Mouse (Mus musculus) liver, embryonic 16.5 days (tissue): Measurements from ENCODE around the gene Zfp335. TPM values are rescaled to one million over a fixed set of nuclear protein-coding genes. Genes with fewer than 3 reads are reported as not detected.
"Not testable (repeated sequence)": the region's sequence is repeated elsewhere in the genome, so short reads cannot be mapped to it uniquely, and the experiment has no call there.

Experiments
- ATAC-seq: fragments of 200-750 bp; cut with Nextera tagmentation; 2 replicates; pipeline ENCODE4 v1.8.0; 2017; ENCODE audit warnings: low read depth, mild to moderate bottlenecking, moderate number of reproducible peaks, moderate library complexity
- H3K27ac ChIP-seq: fragments of 300-500 bp; sonication (generic); 2 replicates; pipeline ENCODE4 v1.5.1; 2014; ENCODE audit warnings: mild to moderate bottlenecking, low read length
- H3K27me3 ChIP-seq: fragments of 300-500 bp; sonication (generic); 2 replicates; pipeline ENCODE4 v1.6.1; 2014; ENCODE audit warnings: low read depth, low read length, mixed read lengths; ENCODE audit not compliant: control insufficient read depth, insufficient read depth
- H3K36me3 ChIP-seq: fragments of 300-500 bp; sonication (generic); 2 replicates; pipeline ENCODE4 v1.6.1; 2014; ENCODE audit warnings: mild to moderate bottlenecking; ENCODE audit not compliant: control insufficient read depth, insufficient read depth
- H3K4me1 ChIP-seq: fragments of 300-500 bp; sonication (generic); 2 replicates; pipeline ENCODE4 v1.6.1; 2014; ENCODE audit warnings: low read depth, low read length, mixed read lengths; ENCODE audit not compliant: control insufficient read depth
- H3K4me2 ChIP-seq: fragments of 300-500 bp; sonication (generic); 2 replicates; pipeline ENCODE4 v1.6.1; 2014; ENCODE audit warnings: low read depth, low read length, mixed read lengths
- H3K4me3 ChIP-seq: fragments of 300-500 bp; sonication (generic); 2 replicates; pipeline ENCODE4 v1.5.1; 2014; ENCODE audit warnings: low read depth, mild to moderate bottlenecking, low read length
- H3K9ac ChIP-seq: fragments of 300-500 bp; sonication (generic); 2 replicates; pipeline ENCODE4 v1.6.1; 2014; ENCODE audit warnings: low read depth, low read length
- H3K9me3 ChIP-seq: fragments of 300-500 bp; sonication (generic); replicated peaks from 2 replicates; pipeline ENCODE4 v1.6.1; 2016; ENCODE audit warnings: low read length; ENCODE audit not compliant: control insufficient read depth
- WGBS: fragments of 180-500 bp; shearing (Covaris S2); extraction: QIAGEN DNeasy Blood & Tissue Kit; methylation state at CpG from one replicate; pipeline ENCODE4 v1.1.7; 2014; ENCODE audit not compliant: insufficient replicate concordance; 5-methylcytosine and 5-hydroxymethylcytosine counted together
- polyA plus RNA-seq: library from polyadenylated mRNA; unstranded; fragments of >200 nt; fragmentation: Nextera tagmentation; extraction: Ambion mirVana; gene quantifications from 2 replicates; pipeline ENCODE4 v1.2.1, GENCODE M21; 2015

The Zfp335 gene
- polyA plus RNA-seq, 1 experiment from 2014 or later: 6.8 TPM

DNA sequence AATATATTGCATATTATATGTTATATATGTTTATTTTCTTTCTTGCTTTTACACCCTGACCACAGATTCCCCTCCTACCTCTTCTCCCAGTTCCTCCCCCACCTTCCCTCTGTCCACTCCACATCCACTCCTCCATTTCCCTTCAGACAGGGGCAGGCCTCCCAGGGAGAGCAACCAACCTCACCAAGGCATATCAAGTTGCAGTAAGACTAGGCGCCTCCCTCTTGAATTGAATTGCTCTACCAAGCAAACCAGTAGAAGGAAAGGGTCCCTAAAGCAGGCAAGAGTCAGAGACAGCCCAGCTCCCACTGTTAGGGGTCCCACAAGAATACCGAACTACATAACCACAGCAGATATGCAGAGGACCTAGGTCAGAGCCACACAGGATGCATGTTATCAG lies 52.4 kb downstream of the Zfp335 start:
- 36% methylated on average over 2 of the region's 2 CpGs for whole genome bisulfite sequencing
- Histone ChIP-seq H3K9ac (no peak overlapping the region), H3K4me2 (peak overlapping the region; percentile 10; the same call in 1 of the 2 replicates), H3K4me1 (peaks cover 3% of the 10 kb centered on the region), H3K27ac (no peak overlapping the region), H3K4me3 (no peak overlapping the region), H3K9me3 (no peaks in the 10 kb centered on the region), H3K27me3 (peaks cover 45% of the 10 kb centered on the region), H3K36me3 (no peaks in the 10 kb centered on the region)
- no peak for ATAC-seq

DNA sequence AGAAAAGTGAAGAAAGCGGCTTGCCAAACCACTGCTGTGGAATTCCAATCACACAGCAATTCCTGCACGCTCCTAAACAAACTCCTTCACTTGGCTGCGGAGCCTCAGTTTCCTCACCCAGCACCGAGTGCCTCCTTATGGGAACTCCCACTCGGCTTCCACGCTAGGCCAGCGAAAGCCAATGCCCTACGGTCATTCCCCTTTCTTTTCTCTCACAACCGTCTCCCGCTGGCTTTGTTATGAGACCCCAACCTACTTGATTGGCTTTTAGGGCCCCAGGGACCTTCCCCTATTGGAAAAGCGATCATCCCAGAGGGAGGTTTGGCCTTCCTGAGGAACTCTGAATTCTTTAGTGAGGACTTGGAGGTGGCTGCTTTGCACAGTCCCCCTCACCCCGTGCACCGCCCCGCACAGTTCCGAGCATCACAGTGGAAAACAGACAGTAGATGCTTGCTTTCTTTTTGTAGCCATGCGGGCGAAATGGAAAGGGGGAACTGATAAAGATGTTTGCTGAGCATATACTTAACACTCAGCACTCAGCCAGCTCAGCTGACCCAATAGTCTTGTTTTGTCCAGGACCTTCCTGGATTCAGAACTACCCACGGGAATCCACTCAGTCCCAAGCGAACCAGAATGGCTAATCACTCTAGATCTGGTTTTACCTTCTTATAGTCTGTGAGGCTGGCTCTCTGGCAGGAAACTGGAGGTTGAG lies 53.6 kb downstream of the Zfp335 start:
- Histone ChIP-seq H3K9me3 (no peaks in the 10 kb centered on the region), H3K27me3 (peaks cover 46% of the 10 kb centered on the region), H3K4me1 (peaks cover 3% of the 10 kb centered on the region), H3K27ac (no peak overlapping the region), H3K9ac (no peak overlapping the region), H3K4me2 (peak overlapping the region; percentile 51), H3K4me3 (peak overlapping the region; percentile 45), H3K36me3 (no peaks in the 10 kb centered on the region)
- 7% methylated on average over 19 of the region's 19 CpGs for WGBS
- no peak for ATAC-seq

DNA sequence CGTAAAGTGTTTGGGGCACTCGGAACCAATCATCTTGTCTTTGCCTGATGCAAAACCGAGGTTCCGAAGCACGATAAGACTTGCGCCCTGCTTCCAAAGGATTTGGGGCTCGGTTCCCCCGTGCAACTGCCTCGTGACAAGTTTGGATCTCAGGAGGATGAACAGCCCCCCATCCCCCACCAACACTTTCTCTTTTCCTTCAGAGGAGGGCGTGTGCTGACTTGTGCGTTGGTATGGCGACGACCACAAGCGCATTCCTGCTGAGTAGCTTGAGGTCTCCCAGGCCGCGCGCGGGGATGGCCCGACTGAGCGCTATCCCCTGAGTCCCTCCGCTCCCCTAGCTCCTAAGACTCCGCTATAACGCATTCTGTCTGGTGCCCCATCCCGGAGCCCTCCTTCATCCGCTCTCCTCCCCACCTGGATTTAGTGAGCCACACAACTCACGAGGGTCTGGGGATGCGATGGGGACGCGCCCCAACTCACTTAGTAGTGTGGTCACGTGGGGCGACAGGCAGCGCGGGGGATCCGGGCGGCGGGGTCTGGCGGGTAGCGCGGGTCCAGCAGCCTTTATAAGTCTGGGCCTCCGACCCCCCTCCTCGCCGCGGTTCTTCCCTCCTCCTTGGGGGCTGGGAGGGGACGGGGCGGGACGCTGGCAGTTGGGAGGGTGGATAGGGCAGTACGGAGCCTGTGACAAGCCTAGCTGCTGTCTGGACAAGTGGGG lies 54.3 kb downstream of the Zfp335 start, which contains the start of gene Pltp:
Gene Pltp (minus strand): TSS at position 611 of the 721 bp plus-strand sequence.
- peaks cover 3% of the 10 kb centered on the region for H3K4me1 ChIP-seq
- no peak within 1 kb of the TSS for H3K9ac ChIP-seq
- H3K4me2 ChIP-seq: peak within 1 kb of the TSS; percentile 51
- H3K9me3 ChIP-seq: no peaks in the 10 kb centered on the region
- H3K36me3 ChIP-seq: no peaks in the 10 kb centered on the region
- peaks cover 46% of the 10 kb centered on the region for H3K27me3 ChIP-seq
- no peak for ATAC-seq
- H3K27ac ChIP-seq: no peak within 1 kb of the TSS
- peak within 1 kb of the TSS; percentile 45 for H3K4me3 ChIP-seq
- under 1% methylated on average over 44 of the region's 47 CpGs for WGBS

DNA sequence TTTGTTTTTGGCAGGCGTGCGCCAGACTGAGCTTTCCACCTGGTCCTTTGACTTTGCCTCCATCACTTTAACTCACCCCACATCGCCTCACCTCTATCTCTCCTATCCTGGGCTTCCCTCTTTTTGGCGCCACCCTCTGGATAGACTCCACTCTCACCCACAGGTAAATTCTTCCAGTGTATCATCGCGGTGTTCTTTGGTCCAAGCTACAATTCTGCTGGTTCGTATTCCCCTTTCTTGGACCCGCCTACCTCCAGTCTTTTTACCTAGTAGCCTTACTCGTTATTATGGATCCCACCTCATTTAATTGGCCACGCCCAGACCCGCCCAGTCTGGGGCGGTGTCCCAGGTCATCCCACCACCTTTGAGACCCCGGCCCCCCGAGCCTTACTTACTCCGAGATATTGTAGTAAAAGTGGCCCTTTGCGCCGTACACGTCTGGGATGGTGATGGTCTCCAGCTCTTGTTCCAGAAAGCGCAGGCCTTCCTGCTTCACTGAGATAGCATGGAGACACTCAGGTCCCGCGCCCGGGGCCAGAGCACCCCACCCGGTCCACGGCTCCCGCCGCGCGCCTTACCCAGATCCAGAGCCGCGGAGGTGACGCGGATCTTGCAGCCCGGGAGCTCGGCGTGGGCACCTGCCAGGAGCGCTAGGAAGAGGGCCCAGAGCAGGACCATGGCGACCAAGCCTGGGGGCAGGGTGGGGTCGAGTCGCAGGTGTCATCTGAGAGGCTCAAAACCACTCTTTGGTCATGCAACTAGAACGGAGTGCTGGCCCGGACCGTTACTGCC lies 55.1 kb downstream of the Zfp335 start:
- WGBS: 2% methylated on average over 42 of the region's 42 CpGs
- Histone ChIP-seq H3K9me3 (no peaks in the 10 kb centered on the region), H3K27me3 (peaks cover 46% of the 10 kb centered on the region), H3K4me2 (peak overlapping the region; percentile 51), H3K9ac (no peak overlapping the region), H3K4me3 (peak overlapping the region; percentile 45), H3K36me3 (no peaks in the 10 kb centered on the region), H3K4me1 (no peaks in the 10 kb centered on the region; the same call in 1 of the 2 replicates), H3K27ac (no peak overlapping the region)
- ATAC-seq: no peak

DNA sequence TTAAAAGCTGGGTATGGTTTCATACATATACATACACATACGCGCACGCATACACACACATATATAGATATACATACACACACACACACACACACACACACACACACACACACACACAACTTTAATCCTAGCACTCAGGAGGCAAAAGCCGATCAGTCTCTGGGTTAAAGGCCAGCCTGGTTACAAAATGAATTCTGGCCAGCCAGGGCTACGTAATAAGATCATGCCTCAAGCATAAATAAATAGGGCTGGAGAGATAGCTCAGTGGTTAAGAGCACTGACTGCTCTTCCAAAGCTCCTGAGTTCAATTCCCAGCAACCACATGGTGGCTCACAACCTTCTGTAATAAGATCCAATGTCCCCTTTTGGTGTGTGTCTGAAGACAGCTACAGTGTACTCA lies 56.0 kb downstream of the Zfp335 start:
- H3K9me3 ChIP-seq, H3K4me3 ChIP-seq, H3K4me1 ChIP-seq, H3K4me2 ChIP-seq, H3K27ac ChIP-seq, H3K9ac ChIP-seq, ATAC-seq, H3K36me3 ChIP-seq: not testable (repeated sequence)
- WGBS: 71% methylated on average over 5 of the region's 5 CpGs
- peaks cover 46% of the 10 kb centered on the region for H3K27me3 ChIP-seq

DNA sequence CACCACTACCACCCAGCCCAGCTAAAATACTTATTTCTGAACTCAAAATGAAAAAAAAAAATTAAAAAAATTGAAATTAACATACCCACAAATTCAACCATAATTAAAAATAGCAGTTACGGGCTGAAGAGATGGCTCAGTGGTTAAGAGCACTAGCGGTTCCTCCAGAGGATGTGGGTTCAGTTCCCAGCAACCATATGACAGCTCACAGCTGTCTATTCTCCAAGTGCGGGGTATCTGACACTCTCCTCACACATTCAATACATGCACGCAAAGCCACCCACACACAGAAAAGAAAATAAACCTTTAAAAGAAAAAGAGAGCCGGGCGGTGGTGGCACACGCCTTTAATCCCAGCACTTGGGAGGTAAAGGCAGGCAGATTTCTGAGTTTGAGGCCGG lies 61.5 kb downstream of the Zfp335 start:
- peaks cover 10% of the 10 kb centered on the region for H3K27me3 ChIP-seq
- H3K4me3 ChIP-seq: no peak overlapping the region
- H3K9me3 ChIP-seq: no peaks in the 10 kb centered on the region
- ATAC-seq: no peak
- WGBS: 64% methylated on average over 8 of the region's 8 CpGs
- no peak overlapping the region for H3K9ac ChIP-seq
- H3K36me3 ChIP-seq: no peaks in the 10 kb centered on the region
- H3K27ac ChIP-seq: no peak overlapping the region
- H3K4me1 ChIP-seq: no peaks in the 10 kb centered on the region
- H3K4me2 ChIP-seq: no peak overlapping the region

GRCm38 (mm10) chr2:164845782-164846181 lies 65.8 kb downstream of the Zfp335 start:
- Histone ChIP-seq H3K4me3 (no peak overlapping the region), H3K27me3 (no peaks in the 10 kb centered on the region), H3K4me1 (no peaks in the 10 kb centered on the region), H3K4me2 (no peak overlapping the region), H3K36me3 (no peaks in the 10 kb centered on the region), H3K9ac (no peak overlapping the region), H3K9me3 (no peaks in the 10 kb centered on the region), H3K27ac (no peak overlapping the region)
- ATAC-seq: no peak
- 39% methylated on average over 3 of the region's 3 CpGs for WGBS
